ENCODE assay signal across 9 mouse cellular contexts in the genomic region with DNA sequence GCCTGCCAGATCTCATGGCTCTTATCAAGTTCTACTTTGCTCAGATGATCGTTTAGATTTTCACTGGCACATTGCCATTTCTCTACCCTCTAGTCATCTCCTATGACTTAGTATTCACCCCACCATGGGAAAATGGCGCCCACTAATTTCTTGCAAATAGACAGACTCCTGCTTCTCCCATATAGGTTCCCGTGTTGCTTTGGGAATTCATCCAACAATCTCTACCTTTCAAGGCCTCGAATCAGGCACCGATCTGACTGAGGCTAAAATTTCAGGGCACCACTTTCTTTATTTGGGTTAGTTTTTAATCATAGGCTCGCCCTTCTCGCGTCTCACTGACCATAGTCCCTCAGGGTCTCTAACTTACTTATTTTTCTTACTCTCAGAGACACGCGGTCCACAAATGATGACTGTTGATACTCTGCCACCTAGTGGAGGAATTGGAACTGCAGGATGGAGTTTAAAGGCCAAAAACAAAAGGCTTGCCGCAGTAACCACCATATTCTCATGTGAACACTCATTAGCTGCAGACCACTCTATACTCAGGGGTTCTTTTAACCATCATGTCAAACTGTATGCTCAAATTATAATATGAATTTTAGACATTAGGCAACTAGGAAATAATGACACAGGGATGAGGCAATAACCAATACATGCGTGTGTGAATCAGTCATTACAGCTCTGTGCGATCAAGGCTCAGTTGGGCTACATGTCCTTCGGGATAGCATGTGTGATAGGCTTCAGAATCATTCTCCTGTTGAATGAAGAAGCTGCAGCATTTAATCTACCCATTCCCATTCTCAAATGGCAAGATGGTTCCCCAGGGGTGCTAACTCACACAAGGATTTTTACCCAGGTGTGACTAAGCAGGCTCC.
A peak's percentile ranks its signal among the peaks of the same experiment; 100 is the strongest.
DNase-seq lines count a peak whose midpoint lies in the region; TF ChIP-seq lines count a peak whose summit lies in the region.
"Had no signal": no experiment of that assay in that cellular context is flagged by ENCODE, and none has a peak within 500 bp of the region (broad histone marks: within the 10 kb centered on the region; RNA-seq: fewer than 3 reads in every experiment).

No protein-coding gene starts in this region.

- intact Hi-C loops in gastrocnemius, adult 2 months (cut with DNase I) = loop anchor here (2.0 to 10.0 kb wide), 2 partner anchors 124 to 404 kb away; a partner anchor contains a TSS
- intact Hi-C loops in heart, postnatal 36 days (cut with DNase I) = loop anchor here (1.0 to 2.0 kb wide), 3 partner anchors 121 to 406 kb away; no protein-coding TSS in a partner anchor

- DNase-seq in gastrocnemius, adult 2 months = peak; percentile 19
- DNase-seq in gastrocnemius, postnatal 25 days = no peak
- DNase-seq in adrenal gland, adult 2 months = peak; percentile 37
- peak; percentile 61 for DNase-seq in embryo, embryonic 9.5 days (ENCODE audit: extremely low spot score)
- peak; percentile 55 to 59 for DNase-seq in heart, postnatal 36 days
- peak; percentile 26 to 66 for DNase-seq in layer of hippocampus, postnatal 14 days (ENCODE audit: low spot score in 2 of 2)
- peak; percentile 63 for DNase-seq in lung, postnatal 14 days
- peak; percentile 3 to 5 for DNase-seq in right cerebral cortex, postnatal 36 days (ENCODE audit: low spot score in 2 of 2)

- H3K4me3 ChIP-seq in gastrocnemius, adult 2 months = peak overlapping the region; percentile 45
- H3K4me3 ChIP-seq: hindbrain, embryonic 15.5 days had no signal

- no peak overlapping the region for H3K27ac ChIP-seq in gastrocnemius, adult 2 months
- H3K27ac ChIP-seq: hindbrain, embryonic 15.5 days had no signal

- peak; percentile 77 for TF ChIP-seq CTCF in gastrocnemius, adult 2 months (IDR thresholded peaks at IDR 0.05)
